Mouse (Mus musculus): ENCODE data around the gene Ccdc51. TPM values are rescaled to one million over a fixed set of nuclear protein-coding genes. Genes with fewer than 3 reads are reported as not detected.

Ccdc51 gene
- total RNA-seq, 2 experiments from 2014 or later = 8.0 to 8.6 TPM

GRCm38 (mm10) chr9:109098969-109099368 is 16.7 kb downstream of the Ccdc51 start:
- TF ChIP-seq CTCF (IDR thresholded peaks at IDR 0.05) = no peak
- no peak overlapping the region for H3K4me3 ChIP-seq
- intact Hi-C loops (cut with DNase I) = no loop called here
- peak overlapping the region; percentile 58 for H3K27ac ChIP-seq
- peak in 1 of 2 experiments; percentile 51 for DNase-seq (ENCODE audit: extremely low spot score in 1 of 2, low spot score in 2 of 2)

- no peak for TF ChIP-seq CTCF (IDR thresholded peaks at IDR 0.05)
- no peak for DNase-seq (ENCODE audit: extremely low spot score in 1 of 2, low spot score in 2 of 2)
- intact Hi-C loops (cut with DNase I) = no loop called here
- no peak overlapping the region for H3K27ac ChIP-seq
- H3K4me3 ChIP-seq = no peak overlapping the region
Measured at GRCm38 (mm10) chr9:109100307-109100928, 18.1 kb downstream of the Ccdc51 start.

GRCm38 (mm10) chr9:109101933-109102445 is 19.7 kb downstream of the Ccdc51 start:
- no peak for TF ChIP-seq CTCF (IDR thresholded peaks at IDR 0.05)
- intact Hi-C loops (cut with DNase I) = no loop called here

GRCm38 (mm10) chr9:109102541-109102940 is 20.2 kb downstream of the Ccdc51 start:
- DNase-seq (ENCODE audit: extremely low spot score in 1 of 2, low spot score in 2 of 2) = no peak
- Histone ChIP-seq H3K27ac (no peak overlapping the region), H3K4me3 (no peak overlapping the region)
- intact Hi-C loops (cut with DNase I) = no loop called here
- no peak for TF ChIP-seq CTCF (IDR thresholded peaks at IDR 0.05)

More at GRCm38 (mm10) chr9:109101933-109102445, 19.7 kb downstream of the Ccdc51 start:
- Histone ChIP-seq H3K27ac (no peak overlapping the region), H3K4me3 (no peak overlapping the region)
- DNase-seq (ENCODE audit: extremely low spot score in 1 of 2, low spot score in 2 of 2) = no peak

- H3K4me3 ChIP-seq = no peak overlapping the region
- no peak for DNase-seq (ENCODE audit: extremely low spot score in 1 of 2, low spot score in 2 of 2)
- no peak for TF ChIP-seq CTCF (IDR thresholded peaks at IDR 0.05)
- no peak overlapping the region for H3K27ac ChIP-seq
- intact Hi-C loops (cut with DNase I) = no loop called here
Measured at GRCm38 (mm10) chr9:109103250-109103649, 21.0 kb downstream of the Ccdc51 start.

- Histone ChIP-seq H3K4me3 (no peak overlapping the region), H3K27ac (no peak overlapping the region)
- no peak for TF ChIP-seq CTCF (IDR thresholded peaks at IDR 0.05)
- intact Hi-C loops (cut with DNase I) = no loop called here
- no peak for DNase-seq (ENCODE audit: extremely low spot score in 1 of 2, low spot score in 2 of 2)
Measured at GRCm38 (mm10) chr9:109104083-109104482, 21.8 kb downstream of the Ccdc51 start.

GRCm38 (mm10) chr9:109105011-109105410 is 22.7 kb downstream of the Ccdc51 start:
- H3K4me3 ChIP-seq = no peak overlapping the region
- no peak overlapping the region for H3K27ac ChIP-seq
- intact Hi-C loops (cut with DNase I) = no loop called here
- DNase-seq (ENCODE audit: extremely low spot score in 1 of 2, low spot score in 2 of 2) = peak; percentile 30 to 45
- TF ChIP-seq CTCF (IDR thresholded peaks at IDR 0.05) = no peak

- H3K27ac ChIP-seq = no peak overlapping the region
- no peak for TF ChIP-seq CTCF (IDR thresholded peaks at IDR 0.05)
- intact Hi-C loops (cut with DNase I) = no loop called here
- no peak for DNase-seq (ENCODE audit: extremely low spot score in 1 of 2, low spot score in 2 of 2)
- no peak overlapping the region for H3K4me3 ChIP-seq
Measured at GRCm38 (mm10) chr9:109105648-109106047, 23.4 kb downstream of the Ccdc51 start.

- no peak for TF ChIP-seq CTCF (IDR thresholded peaks at IDR 0.05)
- Histone ChIP-seq H3K4me3 (no peak overlapping the region), H3K27ac (no peak overlapping the region)
- DNase-seq (ENCODE audit: extremely low spot score in 1 of 2, low spot score in 2 of 2) = no peak
- intact Hi-C loops (cut with DNase I) = no loop called here
Measured at GRCm38 (mm10) chr9:109107341-109107740, 25.0 kb downstream of the Ccdc51 start.

- intact Hi-C loops (cut with DNase I) = no loop called here
- DNase-seq (ENCODE audit: extremely low spot score in 1 of 2, low spot score in 2 of 2) = no peak
- Histone ChIP-seq H3K4me3 (no peak overlapping the region), H3K27ac (no peak overlapping the region)
- TF ChIP-seq CTCF (IDR thresholded peaks at IDR 0.05) = no peak
Measured at GRCm38 (mm10) chr9:109110240-109110639, 27.9 kb downstream of the Ccdc51 start.

- intact Hi-C loops (cut with DNase I) = no loop called here
- no peak overlapping the region for H3K4me3 ChIP-seq
- TF ChIP-seq CTCF (IDR thresholded peaks at IDR 0.05) = no peak
- H3K27ac ChIP-seq = no peak overlapping the region
- no peak for DNase-seq (ENCODE audit: extremely low spot score in 1 of 2, low spot score in 2 of 2)
Measured at GRCm38 (mm10) chr9:109111101-109111500, 28.8 kb downstream of the Ccdc51 start.

- intact Hi-C loops (cut with DNase I) = no loop called here
- H3K27ac ChIP-seq = no peak overlapping the region
- TF ChIP-seq CTCF (IDR thresholded peaks at IDR 0.05) = no peak
- no peak for DNase-seq (ENCODE audit: extremely low spot score in 1 of 2, low spot score in 2 of 2)
- no peak overlapping the region for H3K4me3 ChIP-seq
Measured at GRCm38 (mm10) chr9:109111591-109111990, 29.3 kb downstream of the Ccdc51 start.

GRCm38 (mm10) chr9:109113331-109113730 is 31.0 kb downstream of the Ccdc51 start:
- intact Hi-C loops (cut with DNase I) = no loop called here
- no peak for DNase-seq (ENCODE audit: extremely low spot score in 1 of 2, low spot score in 2 of 2)

More at GRCm38 (mm10) chr9:109113331-109113730, 31.0 kb downstream of the Ccdc51 start:
- no peak for TF ChIP-seq CTCF (IDR thresholded peaks at IDR 0.05)
- H3K4me3 ChIP-seq = no peak overlapping the region
- H3K27ac ChIP-seq = no peak overlapping the region
